Mouse (Mus musculus) limb, embryonic 15.5 days (tissue): ENCODE results near the gene Nle1. TPM values are rescaled to one million over a fixed set of nuclear protein-coding genes. Genes with fewer than 3 reads are reported as not detected.
A peak's percentile ranks its signal among the peaks of the same experiment; 100 is the strongest.
"Not testable (repeated sequence)": the region's sequence is repeated elsewhere in the genome, so short reads cannot be mapped to it uniquely, and the experiment has no call there.

ENCODE experiments used
- ATAC-seq: fragments of 200-750 bp; cut with Nextera tagmentation; 2 replicates; pipeline ENCODE4 v1.8.0; 2017; ENCODE audit warnings: low read depth, moderate TSS enrichment; ENCODE audit not compliant: insufficient number of reproducible peaks, low FRiP score, low TSS enrichment
- H3K27ac ChIP-seq: fragments of 300-500 bp; sonication (generic); 2 replicates; pipeline ENCODE4 v1.5.1; 2015; ENCODE audit warnings: moderate library complexity, mild to moderate bottlenecking, inconsistent platforms
- H3K27me3 ChIP-seq: fragments of 300-500 bp; sonication (generic); 2 replicates; pipeline ENCODE4 v1.6.1; 2015; ENCODE audit warnings: inconsistent platforms
- H3K36me3 ChIP-seq: fragments of 300-500 bp; sonication (generic); 2 replicates; pipeline ENCODE4 v1.6.1; 2015; ENCODE audit warnings: inconsistent platforms
- H3K4me1 ChIP-seq: fragments of 300-500 bp; sonication (generic); 2 replicates; pipeline ENCODE4 v1.6.1; 2015; ENCODE audit warnings: inconsistent platforms
- H3K4me2 ChIP-seq: fragments of 300-500 bp; sonication (generic); 2 replicates; pipeline ENCODE4 v1.6.1; 2015; ENCODE audit warnings: mild to moderate bottlenecking, inconsistent platforms
- H3K4me3 ChIP-seq: fragments of 300-500 bp; sonication (generic); 2 replicates; pipeline ENCODE4 v1.5.1; 2015; ENCODE audit warnings: mild to moderate bottlenecking, inconsistent platforms
- H3K9ac ChIP-seq: fragments of 300-500 bp; sonication (generic); 2 replicates; pipeline ENCODE4 v1.6.1; 2015; ENCODE audit warnings: inconsistent platforms
- H3K9me3 ChIP-seq: fragments of 300-500 bp; sonication (generic); 2 replicates; pipeline ENCODE4 v1.6.1; 2016; ENCODE audit warnings: inconsistent platforms
- WGBS: fragments of 180-500 bp; shearing (Covaris S2); methylation state at CpG from one replicate; pipeline ENCODE4 v1.1.7; 2015; 5-methylcytosine and 5-hydroxymethylcytosine counted together
- polyA plus RNA-seq: library from polyadenylated mRNA; unstranded; fragments of >200 nt; fragmentation: Nextera tagmentation; extraction: Ambion mirVana; gene quantifications from 2 replicates; pipeline ENCODE4 v1.2.1, GENCODE M21; 2015

Gene Nle1
- polyA plus RNA-seq, 1 experiment from 2014 or later: 32.4 TPM

- Histone ChIP-seq H3K4me3 (peak overlapping the region; percentile 43), H3K27me3 (peaks cover 70% of the 10 kb centered on the region), H3K27ac (no peak overlapping the region), H3K4me2 (peak overlapping the region; percentile 91), H3K9me3 (no peaks in the 10 kb centered on the region), H3K36me3 (no peaks in the 10 kb centered on the region), H3K4me1 (peaks cover 27% of the 10 kb centered on the region), H3K9ac (no peak overlapping the region)
- 2% methylated on average over 29 of the region's 29 CpGs for WGBS
- no peak for ATAC-seq
Observed at GRCm38 (mm10) chr11:82933186-82933585, 25.0 kb upstream of the Nle1 start.

GRCm38 (mm10) chr11:82931671-82932450, 23.6 kb upstream of the Nle1 start:
- under 1% methylated on average over 117 of the region's 119 CpGs for WGBS
- peak overlapping the region; percentile 14; the same call in 1 of the 2 replicates for H3K9ac ChIP-seq

DNA sequence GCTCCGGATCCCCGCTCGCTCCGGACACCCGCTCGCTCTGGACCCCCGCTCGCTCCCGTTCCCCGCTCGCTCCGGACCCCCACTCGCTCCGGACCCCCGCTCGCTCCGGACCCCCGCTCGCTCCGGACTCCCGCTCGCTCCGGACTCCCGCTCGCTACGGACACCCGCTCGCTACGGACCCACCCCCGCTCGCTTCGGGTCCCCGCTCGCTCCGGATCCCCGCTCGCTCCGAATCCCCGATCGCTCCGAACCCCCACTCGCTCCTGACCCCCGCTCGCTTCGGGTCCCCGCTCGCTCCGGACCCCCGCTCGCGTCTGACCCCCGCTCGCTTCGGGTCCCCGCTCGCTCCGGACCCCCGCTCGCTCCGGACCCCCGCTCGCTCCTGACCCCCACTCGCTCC, 22.9 kb upstream of the Nle1 start:
- H3K27ac ChIP-seq, ATAC-seq, H3K36me3 ChIP-seq, H3K9me3 ChIP-seq: not testable (repeated sequence)
- Histone ChIP-seq H3K4me2 (peak overlapping the region; percentile 91), H3K27me3 (peaks cover 67% of the 10 kb centered on the region), H3K4me1 (peaks cover 27% of the 10 kb centered on the region), H3K4me3 (peak overlapping the region; percentile 43), H3K9ac (peak overlapping the region; percentile 14; the same call in 1 of the 2 replicates)
- WGBS: under 1% methylated on average over 62 of the region's 63 CpGs

More at GRCm38 (mm10) chr11:82931671-82932450, 23.6 kb upstream of the Nle1 start:
- H3K9me3 ChIP-seq, H3K36me3 ChIP-seq, H3K27ac ChIP-seq, ATAC-seq: not testable (repeated sequence)
- Histone ChIP-seq H3K4me3 (peak overlapping the region; percentile 43), H3K4me1 (peaks cover 27% of the 10 kb centered on the region), H3K4me2 (peak overlapping the region; percentile 91), H3K27me3 (peaks cover 67% of the 10 kb centered on the region)

DNA sequence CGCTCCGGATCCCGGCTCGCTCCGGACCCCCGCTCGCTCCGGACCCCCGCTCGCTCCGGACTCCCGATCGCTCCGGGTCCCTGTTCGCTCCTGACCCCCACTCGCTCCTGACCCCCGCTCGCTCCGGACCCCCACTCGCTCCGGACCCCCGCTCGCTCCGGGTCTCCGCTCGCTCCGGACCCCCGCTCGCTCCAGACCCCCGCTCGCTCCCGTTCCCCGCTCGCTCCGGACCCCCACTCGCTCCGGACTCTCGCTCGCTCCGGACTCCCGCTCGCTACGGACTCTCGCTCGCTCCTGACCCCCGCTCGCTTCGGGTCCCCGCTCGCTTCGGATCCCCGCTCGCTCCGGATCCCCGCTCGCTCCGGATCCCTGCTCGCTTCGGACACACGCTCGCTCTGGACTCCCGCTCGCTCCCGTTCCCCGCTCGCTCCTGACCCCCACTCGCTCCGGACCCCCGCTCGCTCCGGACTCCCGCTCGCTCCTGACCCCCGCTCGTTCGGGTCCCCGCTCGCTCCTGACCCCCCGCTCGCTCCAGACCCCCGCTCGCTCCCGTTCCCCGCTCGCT, 22.3 kb upstream of the Nle1 start:
- H3K9me3 ChIP-seq, H3K9ac ChIP-seq, H3K36me3 ChIP-seq, H3K27ac ChIP-seq, ATAC-seq: not testable (repeated sequence)
- Histone ChIP-seq H3K4me3 (peak overlapping the region; percentile 43), H3K4me2 (peak overlapping the region; percentile 91), H3K27me3 (peaks cover 67% of the 10 kb centered on the region), H3K4me1 (peaks cover 27% of the 10 kb centered on the region)
- 1% methylated on average over 81 of the region's 85 CpGs for WGBS

DNA sequence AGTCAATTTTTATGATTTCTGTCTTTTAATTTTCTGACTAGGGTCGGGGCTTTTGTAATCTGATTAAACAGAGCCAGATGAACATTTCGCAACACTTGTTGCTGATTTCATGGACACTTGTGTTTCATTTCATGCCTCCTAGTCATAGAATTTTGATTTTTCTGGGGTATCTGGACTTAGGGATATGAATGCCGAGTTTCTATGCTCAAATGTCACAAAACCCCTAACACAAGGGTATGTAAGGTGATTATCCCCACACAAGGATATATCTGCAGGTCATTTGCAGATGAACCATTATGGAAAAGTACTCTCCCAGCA, 21.4 kb upstream of the Nle1 start:
- no peak overlapping the region for H3K9ac ChIP-seq
- no peak overlapping the region for H3K4me3 ChIP-seq
- no peak overlapping the region for H3K4me2 ChIP-seq
- no peaks in the 10 kb centered on the region for H3K36me3 ChIP-seq
- 39% methylated on average over 3 of the region's 3 CpGs for whole genome bisulfite sequencing
- H3K27ac ChIP-seq: no peak overlapping the region
- no peak for ATAC-seq
- H3K27me3 ChIP-seq: peaks cover 69% of the 10 kb centered on the region
- no peaks in the 10 kb centered on the region for H3K9me3 ChIP-seq
- peaks cover 27% of the 10 kb centered on the region for H3K4me1 ChIP-seq

DNA sequence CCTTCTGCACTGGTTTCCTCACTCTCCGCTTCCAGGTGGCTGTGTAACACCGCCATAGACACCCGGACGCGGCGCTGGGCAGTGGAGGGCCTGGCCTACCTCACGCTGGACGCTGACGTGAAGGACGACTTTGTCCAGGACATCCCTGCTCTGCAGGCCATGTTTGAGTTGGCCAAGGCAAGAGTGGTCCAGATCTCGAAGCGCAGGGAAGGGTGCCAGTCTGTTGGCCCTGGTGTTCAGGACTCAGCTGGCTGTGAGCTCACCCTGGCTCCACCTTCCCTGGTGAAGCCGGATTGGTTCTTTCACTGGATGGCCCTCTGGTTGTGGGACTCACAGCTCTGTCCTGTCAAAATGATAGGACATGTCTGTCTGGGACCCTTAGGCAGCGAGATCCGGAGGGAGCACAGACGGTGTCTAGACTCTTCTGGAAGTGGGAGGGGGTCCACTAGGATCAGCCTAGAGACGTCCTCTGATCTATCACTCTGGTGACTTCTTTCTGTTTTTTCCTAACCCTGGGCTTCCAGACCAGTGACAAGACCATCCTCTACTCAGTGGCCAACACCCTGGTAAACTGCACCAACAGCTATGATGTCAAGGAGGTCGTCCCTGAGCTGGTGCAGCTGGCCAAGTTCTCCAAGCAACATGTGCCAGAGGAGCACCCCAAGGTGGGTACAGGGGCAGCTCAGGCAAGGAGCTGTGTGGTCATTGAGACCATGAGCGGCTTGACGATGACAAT, 20.9 kb upstream of the Nle1 start:
- WGBS: 33% methylated on average over 20 of the region's 20 CpGs

DNA sequence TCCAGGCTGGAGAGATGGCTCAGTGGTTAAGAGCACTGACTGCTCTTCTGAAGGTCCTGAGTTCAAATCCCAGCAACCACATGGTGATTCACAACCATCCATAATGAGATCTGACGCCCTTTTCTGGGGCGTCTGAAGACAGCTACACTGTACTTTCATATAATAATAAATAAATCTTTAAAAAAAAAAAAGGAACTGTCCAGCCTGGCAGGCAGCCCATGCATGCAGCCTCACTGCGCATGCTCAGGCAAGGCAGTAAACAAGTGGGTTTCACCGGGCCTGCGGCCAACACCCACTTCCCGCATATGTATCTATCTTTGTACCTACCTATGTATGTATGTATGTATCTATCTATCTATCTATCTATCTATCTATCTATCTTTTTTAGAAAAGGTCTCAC, 15.7 kb upstream of the Nle1 start:
- not testable (repeated sequence) for H3K27ac ChIP-seq, H3K9ac ChIP-seq, H3K4me1 ChIP-seq, ATAC-seq, H3K36me3 ChIP-seq, H3K9me3 ChIP-seq, H3K4me2 ChIP-seq, H3K4me3 ChIP-seq
- WGBS: 81% methylated on average over 6 of the region's 6 CpGs
- H3K27me3 ChIP-seq: peaks cover 49% of the 10 kb centered on the region

More for the DNA sequence above, 20.9 kb upstream of the Nle1 start:
- no peak overlapping the region for H3K4me3 ChIP-seq
- H3K4me1 ChIP-seq: peaks cover 27% of the 10 kb centered on the region
- no peak overlapping the region for H3K27ac ChIP-seq
- H3K9ac ChIP-seq: no peak overlapping the region
- H3K27me3 ChIP-seq: peaks cover 63% of the 10 kb centered on the region
- no peaks in the 10 kb centered on the region for H3K9me3 ChIP-seq
- H3K4me2 ChIP-seq: no peak overlapping the region
- no peak for ATAC-seq
- H3K36me3 ChIP-seq: no peaks in the 10 kb centered on the region

GRCm38 (mm10) chr11:82921691-82922090, 13.5 kb upstream of the Nle1 start:
- no peak overlapping the region for H3K4me2 ChIP-seq
- no peaks in the 10 kb centered on the region for H3K9me3 ChIP-seq
- H3K27me3 ChIP-seq: peaks cover 31% of the 10 kb centered on the region
- WGBS: 62% methylated on average over 4 of the region's 4 CpGs
- H3K36me3 ChIP-seq: no peaks in the 10 kb centered on the region
- H3K4me1 ChIP-seq: no peaks in the 10 kb centered on the region
- H3K27ac ChIP-seq: no peak overlapping the region
- ATAC-seq: no peak
- no peak overlapping the region for H3K9ac ChIP-seq
- no peak overlapping the region for H3K4me3 ChIP-seq

- no peaks in the 10 kb centered on the region for H3K9me3 ChIP-seq
- peaks cover 22% of the 10 kb centered on the region for H3K27me3 ChIP-seq
- no peak overlapping the region for H3K4me3 ChIP-seq
- 47% methylated on average over 10 of the region's 10 CpGs for WGBS
- no peak overlapping the region for H3K4me2 ChIP-seq
- H3K36me3 ChIP-seq: no peaks in the 10 kb centered on the region
- H3K4me1 ChIP-seq: no peaks in the 10 kb centered on the region
- no peak overlapping the region for H3K27ac ChIP-seq
- ATAC-seq: no peak
- no peak overlapping the region for H3K9ac ChIP-seq
Observed at GRCm38 (mm10) chr11:82920768-82921167, 12.6 kb upstream of the Nle1 start.

DNA sequence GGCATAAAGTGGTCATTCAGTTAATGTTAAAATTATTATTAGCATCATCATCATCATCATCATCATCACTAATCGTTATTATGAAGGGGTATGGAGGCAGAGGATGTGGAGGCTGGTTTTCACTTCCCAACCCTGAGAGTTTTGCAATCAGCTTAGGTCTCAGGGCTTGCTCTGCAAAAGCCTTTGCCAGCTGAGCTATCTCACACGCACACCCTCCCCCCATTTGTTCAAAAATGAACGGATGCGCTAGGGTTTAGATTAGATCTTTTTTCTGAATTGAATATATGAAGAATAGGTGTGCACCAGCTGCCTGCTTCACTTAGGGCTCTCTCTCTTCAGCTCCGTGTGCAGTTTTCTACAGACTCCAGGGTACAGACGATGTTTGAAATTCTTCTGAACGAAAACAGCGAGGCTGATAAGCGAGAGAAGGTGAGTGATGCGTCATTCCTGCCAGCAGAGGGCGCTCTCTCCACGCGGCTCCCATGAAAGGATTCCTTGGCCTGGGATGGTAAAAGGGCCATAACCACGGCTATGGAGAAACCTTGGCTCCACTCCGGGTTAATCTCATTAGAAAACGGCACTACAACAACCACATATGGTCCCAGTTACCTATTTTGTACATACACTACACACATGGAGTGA, 6.6 kb upstream of the Nle1 start:
- no peak overlapping the region for H3K9ac ChIP-seq
- H3K9me3 ChIP-seq: no peaks in the 10 kb centered on the region
- H3K4me2 ChIP-seq: peak overlapping the region; percentile 24; the same call in 1 of the 2 replicates
- H3K4me1 ChIP-seq: no peaks in the 10 kb centered on the region
- WGBS: 6% methylated on average over 16 of the region's 16 CpGs
- H3K4me3 ChIP-seq: no peak overlapping the region
- H3K27me3 ChIP-seq: peaks cover 11% of the 10 kb centered on the region; the same call in 1 of the 2 replicates
- ATAC-seq: no peak
- H3K27ac ChIP-seq: no peak overlapping the region
- H3K36me3 ChIP-seq: no peaks in the 10 kb centered on the region

DNA sequence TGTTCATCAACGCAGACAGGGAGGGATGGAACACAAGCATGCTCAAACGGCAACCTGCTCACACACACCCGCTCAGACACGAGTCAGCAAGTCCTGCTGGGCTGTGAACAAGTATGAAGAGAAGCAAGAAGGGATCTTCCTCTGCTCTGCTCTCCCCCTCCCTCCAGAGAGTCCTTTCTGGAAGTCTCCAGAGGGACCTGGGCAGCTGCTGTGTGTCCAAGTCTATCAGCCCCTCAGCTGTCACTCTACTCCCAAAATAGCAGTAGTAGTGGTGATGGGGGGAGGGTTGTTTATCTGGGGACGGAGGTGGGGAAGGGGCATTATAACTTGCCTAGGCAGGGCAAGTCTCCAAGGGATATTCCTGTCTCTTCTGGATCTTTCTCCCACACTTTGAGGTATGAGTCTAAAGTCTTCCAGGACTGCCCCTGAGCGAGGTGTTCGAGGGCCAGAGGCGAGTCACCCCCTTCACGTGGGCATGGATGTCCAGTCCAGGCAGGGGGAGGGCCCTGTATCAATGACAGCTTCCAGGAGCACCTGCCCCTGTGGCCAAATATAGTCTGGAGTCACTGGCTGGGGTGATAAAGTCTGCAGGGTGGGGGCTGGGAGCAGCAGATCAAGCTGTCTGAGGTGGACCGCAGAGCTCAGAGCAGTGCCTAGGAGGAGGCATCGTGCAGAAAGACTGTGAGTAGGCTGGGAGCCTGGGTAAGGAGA, 2.6 kb upstream of the Nle1 start:
- H3K4me2 ChIP-seq: no peak overlapping the region
- H3K9me3 ChIP-seq: no peaks in the 10 kb centered on the region
- WGBS: 67% methylated on average over 11 of the region's 11 CpGs
- H3K4me3 ChIP-seq: no peak overlapping the region
- ATAC-seq: peak; percentile 59; the same call in 1 of the 2 replicates
- H3K36me3 ChIP-seq: peaks cover 8% of the 10 kb centered on the region; the same call in 1 of the 2 replicates
- H3K4me1 ChIP-seq: peaks cover 9% of the 10 kb centered on the region
- peaks cover 11% of the 10 kb centered on the region; the same call in 1 of the 2 replicates for H3K27me3 ChIP-seq
- H3K9ac ChIP-seq: no peak overlapping the region
- no peak overlapping the region for H3K27ac ChIP-seq
